Mouse (Mus musculus): ENCODE results near the gene Vps33a. TPM values are rescaled to one million over a fixed set of nuclear protein-coding genes. Genes with fewer than 3 reads are reported as not detected.

Gene Vps33a
- total RNA-seq, 2 experiments from 2014 or later = 71.4 to 72.0 TPM

Small RNA genes lying within 50 kb of the gene (microRNA-seq; reads per million reads assigned to microRNA genes)
- 2.5 reads per million in 2 experiments for gene Mir7647

Other genes starting within 250 kb of the Vps33a start
- gene Bcl7a, start 229.2 kb downstream of the Vps33a start, total RNA-seq (2021) = 10 to 100 TPM; 72.7 to 78.5 TPM
- gene Mlxip, start 178.2 kb downstream of the Vps33a start, total RNA-seq (2021) = 10 to 100 TPM; 22.3 to 22.7 TPM
- gene Lrrc43, start 83.7 kb downstream of the Vps33a start, total RNA-seq (2021) = 1 to 10 TPM; 1.7 to 2.2 TPM
- not detected for gene Il31, start 83.5 kb downstream of the Vps33a start, total RNA-seq (2021)
- 1 to 10 TPM; 1.3 to 1.8 TPM for gene B3gnt4, start 62.6 kb downstream of the Vps33a start, total RNA-seq (2021)
- gene Diablo, start 48.9 kb downstream of the Vps33a start, total RNA-seq (2021) = 10 to 100 TPM; 41.3 to 48.8 TPM
- 1 to 10 TPM; 6.2 to 8.7 TPM for gene Gm49027, start 47.5 kb downstream of the Vps33a start, total RNA-seq (2021)
- gene Clip1, start 111.6 kb upstream of the Vps33a start, total RNA-seq (2021) = 100 to 1,000 TPM; 119 to 121 TPM
- gene Zcchc8, start 148.1 kb upstream of the Vps33a start, total RNA-seq (2021) = 10 to 100 TPM; 50.5 to 50.7 TPM
- gene Rsrc2, start 176.4 kb upstream of the Vps33a start, total RNA-seq (2021) = 10 to 100 TPM; 97.3 to 98.7 TPM
- 1 to 10 TPM; 4.5 to 4.9 TPM for gene Kntc1, start 176.7 kb upstream of the Vps33a start, total RNA-seq (2021)

Data from layer of hippocampus, postnatal 10 days (tissue).